In genomic region chr16:4939412-4939811, GRCm38 (mm10) we compare ENCODE assay signal across 8 mouse cellular contexts. TPM values are rescaled to one million over a fixed set of nuclear protein-coding genes. Genes with fewer than 3 reads are reported as not detected.
A peak's percentile ranks its signal among the peaks of the same experiment; 100 is the strongest.
DNase-seq lines count a peak whose midpoint lies in the region; ATAC-seq and TF ChIP-seq lines count a peak whose summit lies in the region.

No protein-coding gene starts in this region.

- H3K36me3 ChIP-seq in heart, postnatal 0 days (replicated peaks; ENCODE audit: control insufficient read depth, insufficient read depth, low read length): peaks cover 75% of the 10 kb centered on the region
- H3K36me3 ChIP-seq in testis, adult 2 months (ENCODE audit: control insufficient read depth, insufficient read depth, low read length): peaks cover 3% of the 10 kb centered on the region; the same call in 1 of the 2 replicates

- peak overlapping the region; percentile 99 for H3K4me2 ChIP-seq in heart, postnatal 0 days (ENCODE audit: low read depth, low read length)

- ATAC-seq in heart, postnatal 0 days (ENCODE audit: insufficient read depth, low read depth): peak; percentile 68
- peak; percentile 20; the same call in 1 of the 2 replicates for ATAC-seq in megakaryocyte, adult 5-6 weeks (ENCODE audit: poor library complexity, severe bottlenecking)

- no peak for TF ChIP-seq POLR2A in testis, adult 2 months (IDR thresholded peaks at IDR 0.05; ENCODE audit: control insufficient read depth, low read depth, low read length)

- TF ChIP-seq EP300 in heart, postnatal 0 days (IDR thresholded peaks at IDR 0.05; ENCODE audit: low read depth): no peak

- H3K27ac ChIP-seq in heart, postnatal 0 days (ENCODE audit: low read depth): peak overlapping the region; percentile 85
- peak overlapping the region; percentile 94 for H3K27ac ChIP-seq in testis, adult 2 months (ENCODE audit: control insufficient read depth, insufficient read depth, low read depth, low read length)

- WGBS in heart, postnatal 0 days: 1% methylated on average over 16 of the region's 16 CpGs

- no peaks in the 10 kb centered on the region for H3K27me3 ChIP-seq in heart, postnatal 0 days (ENCODE audit: control insufficient read depth, insufficient read depth, low read length)
- H3K27me3 ChIP-seq in testis, adult 2 months (ENCODE audit: control insufficient read depth, insufficient read depth, low read length): no peaks in the 10 kb centered on the region

- peak overlapping the region; percentile 94 for H3K9ac ChIP-seq in heart, postnatal 0 days (replicated peaks; ENCODE audit: low read depth, low read length)

- H3K9me3 ChIP-seq in heart, postnatal 0 days (replicated peaks; ENCODE audit: control insufficient read depth, low read length): no peaks in the 10 kb centered on the region

- H3K4me1 ChIP-seq in heart, postnatal 0 days (ENCODE audit: control insufficient read depth, insufficient read depth): peaks cover 11% of the 10 kb centered on the region
- peaks cover 29% of the 10 kb centered on the region for H3K4me1 ChIP-seq in testis, adult 2 months (ENCODE audit: control insufficient read depth, insufficient read depth, low read length)

- peak overlapping the region; percentile 92 for H3K4me3 ChIP-seq in heart, postnatal 0 days (ENCODE audit: low read depth, low read length)
- H3K4me3 ChIP-seq in testis, adult 2 months (ENCODE audit: control insufficient read depth, low read depth, low read length): peak overlapping the region; percentile 99

- no peak for TF ChIP-seq CTCF in heart, postnatal 0 days (IDR thresholded peaks at IDR 0.05; ENCODE audit: low read depth)
- no peak for TF ChIP-seq CTCF in testis, adult 2 months (IDR thresholded peaks at IDR 0.05; ENCODE audit: control insufficient read depth, insufficient read depth, insufficient replicate concordance, low read depth, low read length)

- peak; percentile 21 for DNase-seq in embryo, embryonic 10 days (ENCODE audit: low spot score)
- no peak for DNase-seq in embryo, embryonic 9.5 days (ENCODE audit: extremely low spot score)
- DNase-seq in CD4-positive, CD25-positive, alpha-beta regulatory T cell, adult 2 months (ENCODE audit: low read depth, low spot score): peak; percentile 47
- DNase-seq in embryo, embryonic 10.5 days (ENCODE audit: low spot score): peak; percentile 27
- peak; percentile 37 for DNase-seq in heart, postnatal 0 days (ENCODE audit: low spot score)
- peak; percentile 63 to 73 for DNase-seq in kidney, postnatal 4 days

RNA-seq across cellular contexts. Expression of gene Nudt16l1, which starts 0.9 kb away (rescaled TPM):
- total RNA-seq in heart, postnatal 0 days (2014; rRNA removed; ENCODE audit: low replicate concordance): 35.5 and 44.0 TPM in 2 replicates
- 96.0 and 101 TPM in 2 replicates for polyA plus RNA-seq in heart, postnatal 0 days (2015; fragmentation: Nextera tagmentation; extraction: Ambion mirVana)
- total RNA-seq in megakaryocyte, adult 5-6 weeks (2015): 16.7 and 22.9 TPM in 2 replicates
- total RNA-seq in megakaryocyte, adult 5-6 weeks (2017): 10.2 and 14.0 TPM in 2 replicates
- polyA plus RNA-seq in testis, adult 2 months (2012; rRNA removed): 43.1 and 44.3 TPM in 2 replicates

RNA-seq across cellular contexts. Expression of gene Anks3, which starts 24.6 kb away (rescaled TPM):
- 18.0 and 22.7 TPM in 2 replicates for total RNA-seq in heart, postnatal 0 days (2014; rRNA removed; ENCODE audit: low replicate concordance)
- polyA plus RNA-seq in heart, postnatal 0 days (2015; fragmentation: Nextera tagmentation; extraction: Ambion mirVana): 18.6 and 21.2 TPM in 2 replicates
- 13.7 and 15.0 TPM in 2 replicates for total RNA-seq in megakaryocyte, adult 5-6 weeks (2015)
- 15.6 and 19.0 TPM in 2 replicates for total RNA-seq in megakaryocyte, adult 5-6 weeks (2017)
- polyA plus RNA-seq in testis, adult 2 months (2012; rRNA removed): 39.3 and 41.5 TPM in 2 replicates

RNA-seq across cellular contexts. Expression of gene Mgrn1, which starts 53.4 kb away (rescaled TPM):
- total RNA-seq in heart, postnatal 0 days (2014; rRNA removed; ENCODE audit: low replicate concordance): 214 and 223 TPM in 2 replicates
- 138 and 159 TPM in 2 replicates for polyA plus RNA-seq in heart, postnatal 0 days (2015; fragmentation: Nextera tagmentation; extraction: Ambion mirVana)
- total RNA-seq in megakaryocyte, adult 5-6 weeks (2015): 30.4 and 33.0 TPM in 2 replicates
- 32.1 and 41.0 TPM in 2 replicates for total RNA-seq in megakaryocyte, adult 5-6 weeks (2017)
- 29.1 and 29.6 TPM in 2 replicates for polyA plus RNA-seq in testis, adult 2 months (2012; rRNA removed)

RNA-seq across cellular contexts. Expression of gene Sept12, which starts 58.2 kb away (rescaled TPM):
- not detected in 2 replicates for total RNA-seq in heart, postnatal 0 days (2014; rRNA removed; ENCODE audit: low replicate concordance)
- polyA plus RNA-seq in heart, postnatal 0 days (2015; fragmentation: Nextera tagmentation; extraction: Ambion mirVana): not detected in 2 replicates
- total RNA-seq in megakaryocyte, adult 5-6 weeks (2015): not detected in 2 replicates
- not detected in 2 replicates for total RNA-seq in megakaryocyte, adult 5-6 weeks (2017)
- 558 and 561 TPM in 2 replicates for polyA plus RNA-seq in testis, adult 2 months (2012; rRNA removed)

RNA-seq across cellular contexts. Expression of gene Ubald1, which starts 59.3 kb away (rescaled TPM):
- total RNA-seq in heart, postnatal 0 days (2014; rRNA removed; ENCODE audit: low replicate concordance): 11.7 and 27.6 TPM in 2 replicates
- polyA plus RNA-seq in heart, postnatal 0 days (2015; fragmentation: Nextera tagmentation; extraction: Ambion mirVana): 18.3 and 18.8 TPM in 2 replicates
- 32.1 and 34.6 TPM in 2 replicates for total RNA-seq in megakaryocyte, adult 5-6 weeks (2015)
- total RNA-seq in megakaryocyte, adult 5-6 weeks (2017): 11.3 and 18.3 TPM in 2 replicates
- polyA plus RNA-seq in testis, adult 2 months (2012; rRNA removed): 65.2 and 75.6 TPM in 2 replicates
